Mouse (Mus musculus) layer of hippocampus, adult 6 months (tissue): ENCODE data around the gene Gm7792. TPM values are rescaled to one million over a fixed set of nuclear protein-coding genes. Genes with fewer than 3 reads are reported as not detected.

Source experiments
- long read RNA-seq, 2 experiments: library from polyadenylated mRNA; unstranded; transcript quantifications; one replicate each; pipeline ENCODE4 v2.0.0; 2019 to 2020
- polyA plus RNA-seq: library from polyadenylated mRNA; unstranded; fragments of <200 nt; fragmentation: Nextera tagmentation; gene quantifications from 2 replicates; pipeline ENCODE4 v1.2.3, GENCODE M21; 2021

Gm7792 gene
- polyA plus RNA-seq: not detected in 2 replicates
- long read RNA-seq, experiment 1: 0 reads
- long read RNA-seq, experiment 2: 0 reads

DNA sequence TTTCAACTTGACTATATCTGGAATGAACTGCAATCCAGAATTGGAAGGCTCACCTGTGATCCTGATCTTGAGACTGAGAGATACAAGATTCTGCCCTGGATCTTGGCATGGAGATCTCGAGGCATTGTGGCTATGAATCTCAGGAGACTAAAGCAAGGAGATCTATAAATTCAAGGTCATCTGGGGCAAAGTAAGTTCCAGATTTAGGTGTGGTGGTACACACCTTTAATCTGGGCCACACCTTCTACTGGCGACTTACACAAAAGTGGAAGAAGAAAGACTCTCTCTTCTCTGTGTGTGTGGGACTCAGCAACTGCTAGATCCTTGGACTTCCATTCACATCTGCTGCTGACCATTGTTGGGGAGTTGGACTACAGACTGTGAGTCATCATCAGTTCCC is at the start of gene Gm7792:
Gm7792 (plus strand) TSS at position 301 of the 400 bp plus-strand sequence.

Other genes starting within 250 kb of the Gm7792 start
- gene C87414, start 172.2 kb upstream of the Gm7792 start, polyA plus RNA-seq: not detected in 2 replicates
- gene Gm16429, start 85.3 kb downstream of the Gm7792 start, polyA plus RNA-seq: not detected in 2 replicates
- gene BC061212, start 226.8 kb downstream of the Gm7792 start, polyA plus RNA-seq: not detected in 2 replicates
- gene Gm6351, start 232.6 kb downstream of the Gm7792 start, polyA plus RNA-seq: not detected in 2 replicates